Mouse (Mus musculus): ENCODE data around the gene Clstn3. TPM values are rescaled to one million over a fixed set of nuclear protein-coding genes. Genes with fewer than 3 reads are reported as not detected.
"Not testable (repeated sequence)": the region's sequence is repeated elsewhere in the genome, so short reads cannot be mapped to it uniquely, and the experiment has no call there.

Clstn3 gene
- 0.31 and 0.88 TPM in 2 replicates for polyA plus RNA-seq (2015; fragmentation: Nextera tagmentation; extraction: Ambion mirVana)

DNA sequence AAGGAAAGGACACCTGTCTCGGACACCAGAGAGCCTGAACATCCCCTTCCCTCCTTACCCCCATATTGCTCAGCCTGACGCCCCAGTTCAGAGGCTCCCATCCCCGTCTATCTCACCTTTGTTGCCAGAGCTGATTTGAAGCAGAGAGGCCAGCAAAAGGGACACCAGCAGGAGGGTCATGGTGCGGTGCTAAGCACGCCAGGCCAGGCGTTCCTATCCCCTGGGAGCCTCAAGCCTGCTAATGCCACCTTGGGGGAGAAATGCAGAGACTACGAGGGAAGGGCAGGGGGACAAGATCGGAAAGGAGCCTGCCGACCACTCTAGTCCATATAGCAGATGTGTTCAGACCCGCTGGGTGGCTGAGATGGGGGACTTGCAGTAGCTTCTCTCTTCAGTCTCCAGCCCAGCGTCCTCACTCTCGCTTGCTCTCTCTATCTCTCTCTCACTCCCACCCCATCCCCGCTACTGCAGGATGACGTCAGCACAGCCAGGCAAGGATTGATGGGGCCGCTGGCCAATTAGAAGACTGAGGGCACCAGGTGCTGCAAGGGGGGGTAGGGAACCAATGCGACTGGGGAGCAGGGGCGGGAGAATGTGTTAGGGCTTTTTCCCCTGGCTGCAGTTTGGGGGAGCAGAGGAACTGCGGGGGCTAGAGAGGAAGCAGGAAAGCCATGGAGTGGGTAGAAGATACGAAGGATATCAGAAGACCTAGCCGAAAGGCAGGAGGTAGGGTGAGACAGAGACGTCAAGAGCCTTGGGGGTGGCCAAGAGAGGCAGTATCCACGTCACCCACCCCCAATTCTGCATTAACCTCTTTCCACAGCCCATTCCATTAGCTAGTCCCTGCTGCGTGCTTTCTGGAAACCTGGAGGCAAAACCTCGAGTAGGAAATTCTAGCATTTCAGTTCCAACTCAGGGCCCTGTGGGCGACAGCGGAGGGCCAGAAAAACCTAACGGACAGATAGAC, at the start of gene Clstn3:
Gene Clstn3, minus strand, starts transcription at position 490 of the 967 bp plus-strand sequence.
- ATAC-seq (peak; percentile 86), DNase-seq (ENCODE audit: low spot score) (peak; percentile 74)
- Histone ChIP-seq H3K4me3 (ENCODE audit: low read depth, low read length) (peak within 1 kb of the TSS; percentile 28), H3K4me2 (replicated peaks; ENCODE audit: low read depth, low read length) (peak within 1 kb of the TSS; percentile 62), H3K9me3 (ENCODE audit: low read length) (no peaks in the 10 kb centered on the region), H3K27ac (ENCODE audit: low read length) (no peak within 1 kb of the TSS), H3K27me3 (replicated peaks; ENCODE audit: insufficient read depth, low read length) (no peaks in the 10 kb centered on the region), H3K9ac (replicated peaks; ENCODE audit: low read depth) (no peak within 1 kb of the TSS), H3K36me3 (ENCODE audit: insufficient read depth, low read length) (no peaks in the 10 kb centered on the region), H3K4me1 (ENCODE audit: insufficient read depth, low read depth, low read length) (no peaks in the 10 kb centered on the region)
- WGBS, result 6% methylated on average over 27 of the region's 27 CpGs
- TF ChIP-seq CTCF (IDR thresholded peaks at IDR 0.05) (no peak), EP300 (IDR thresholded peaks at IDR 0.05) (no peak)

- H3K4me3 ChIP-seq (ENCODE audit: low read depth, low read length), result peak within 1 kb of the TSS; percentile 36
- H3K4me2 ChIP-seq (replicated peaks; ENCODE audit: low read depth, low read length), result peak within 1 kb of the TSS; percentile 63
- no peaks in the 10 kb centered on the region for H3K36me3 ChIP-seq (ENCODE audit: insufficient read depth, low read length)
- TF ChIP-seq EP300 (IDR thresholded peaks at IDR 0.05) (no peak), CTCF (IDR thresholded peaks at IDR 0.05) (peak; percentile 83)
- H3K9ac ChIP-seq (replicated peaks; ENCODE audit: low read depth), result 0 out of 2 replicates have a peak within 1 kb of the TSS, but pooled peaks have one; percentile 43
- H3K9me3 ChIP-seq (ENCODE audit: low read length), result no peaks in the 10 kb centered on the region
- ATAC-seq (peak; percentile 67), DNase-seq (ENCODE audit: low spot score) (peak; percentile 87)
- WGBS, result 3% methylated on average over 6 of the region's 6 CpGs
- H3K27ac ChIP-seq (ENCODE audit: low read length), result no peak within 1 kb of the TSS
- H3K27me3 ChIP-seq (replicated peaks; ENCODE audit: insufficient read depth, low read length), result no peaks in the 10 kb centered on the region
- no peaks in the 10 kb centered on the region for H3K4me1 ChIP-seq (ENCODE audit: insufficient read depth, low read depth, low read length)
Observed at GRCm38 (mm10) chr6:124512355-124512836, 47.8 kb upstream of the Clstn3 start, which contains the start of gene C1ra. Gene C1ra, plus strand, starts transcription at chr6:124512405.

DNA sequence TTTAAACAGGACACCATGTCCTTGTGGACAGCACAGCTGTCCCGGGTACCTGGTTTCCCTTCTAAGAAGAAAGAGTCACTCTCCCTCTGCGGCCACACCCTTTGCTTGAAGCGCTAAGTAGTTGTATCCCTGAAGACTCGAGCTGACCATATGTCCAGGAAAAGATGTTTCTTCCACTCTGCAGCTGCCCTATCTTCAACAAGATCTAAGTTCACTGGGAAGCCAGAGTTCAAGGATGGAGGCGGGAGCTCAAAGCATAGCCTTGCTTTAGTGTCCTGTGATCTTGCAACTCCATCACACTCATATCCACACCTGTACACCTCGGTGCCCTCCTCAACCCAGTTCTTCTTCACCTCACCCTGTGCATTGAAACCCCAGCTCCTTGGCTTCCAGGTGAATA, 47.3 kb upstream of the Clstn3 start:
- H3K9ac ChIP-seq (replicated peaks; ENCODE audit: low read depth), result no peak overlapping the region
- H3K4me2 ChIP-seq (replicated peaks; ENCODE audit: low read depth, low read length), result no peak overlapping the region
- TF ChIP-seq EP300 (IDR thresholded peaks at IDR 0.05), result no peak
- no peak for TF ChIP-seq CTCF (IDR thresholded peaks at IDR 0.05)
- H3K36me3 ChIP-seq (ENCODE audit: insufficient read depth, low read length), result no peaks in the 10 kb centered on the region
- no peaks in the 10 kb centered on the region for H3K27me3 ChIP-seq (replicated peaks; ENCODE audit: insufficient read depth, low read length)
- DNase-seq (ENCODE audit: low spot score), result no peak
- no peak overlapping the region for H3K4me3 ChIP-seq (ENCODE audit: low read depth, low read length)
- no peaks in the 10 kb centered on the region for H3K4me1 ChIP-seq (ENCODE audit: insufficient read depth, low read depth, low read length)
- no peaks in the 10 kb centered on the region for H3K9me3 ChIP-seq (ENCODE audit: low read length)
- 50% methylated on average over 6 of the region's 6 CpGs for WGBS
- no peak for ATAC-seq
- no peak overlapping the region for H3K27ac ChIP-seq (ENCODE audit: low read length)

- not testable (repeated sequence) for ATAC-seq; H3K27me3 ChIP-seq (replicated peaks; ENCODE audit: insufficient read depth, low read length); H3K4me1 ChIP-seq (ENCODE audit: insufficient read depth, low read depth, low read length); H3K4me3 ChIP-seq (ENCODE audit: low read depth, low read length); H3K36me3 ChIP-seq (ENCODE audit: insufficient read depth, low read length); H3K9ac ChIP-seq (replicated peaks; ENCODE audit: low read depth); H3K27ac ChIP-seq (ENCODE audit: low read length); H3K4me2 ChIP-seq (replicated peaks; ENCODE audit: low read depth, low read length); DNase-seq (ENCODE audit: low spot score); H3K9me3 ChIP-seq (ENCODE audit: low read length)
- 82% methylated on average over 5 of the region's 5 CpGs for WGBS
Observed at GRCm38 (mm10) chr6:124509192-124509591, 44.6 kb upstream of the Clstn3 start.

- Histone ChIP-seq H3K4me3 (ENCODE audit: low read depth, low read length) (no peak overlapping the region), H3K4me1 (ENCODE audit: insufficient read depth, low read depth, low read length) (no peaks in the 10 kb centered on the region), H3K27me3 (replicated peaks; ENCODE audit: insufficient read depth, low read length) (no peaks in the 10 kb centered on the region), H3K9ac (replicated peaks; ENCODE audit: low read depth) (no peak overlapping the region), H3K27ac (ENCODE audit: low read length) (no peak overlapping the region), H3K36me3 (ENCODE audit: insufficient read depth, low read length) (no peaks in the 10 kb centered on the region), H3K4me2 (replicated peaks; ENCODE audit: low read depth, low read length) (no peak overlapping the region), H3K9me3 (ENCODE audit: low read length) (no peaks in the 10 kb centered on the region)
- no peak for ATAC-seq
- TF ChIP-seq CTCF (IDR thresholded peaks at IDR 0.05) (no peak), EP300 (IDR thresholded peaks at IDR 0.05) (no peak)
- no peak for DNase-seq (ENCODE audit: low spot score)
- 68% methylated on average over 10 of the region's 10 CpGs for WGBS
Observed at GRCm38 (mm10) chr6:124508292-124508691, 43.7 kb upstream of the Clstn3 start.

- Histone ChIP-seq H3K4me2 (replicated peaks; ENCODE audit: low read depth, low read length) (no peak overlapping the region), H3K4me3 (ENCODE audit: low read depth, low read length) (no peak overlapping the region), H3K4me1 (ENCODE audit: insufficient read depth, low read depth, low read length) (no peaks in the 10 kb centered on the region), H3K27ac (ENCODE audit: low read length) (no peak overlapping the region), H3K27me3 (replicated peaks; ENCODE audit: insufficient read depth, low read length) (no peaks in the 10 kb centered on the region), H3K9me3 (ENCODE audit: low read length) (no peaks in the 10 kb centered on the region), H3K36me3 (ENCODE audit: insufficient read depth, low read length) (no peaks in the 10 kb centered on the region), H3K9ac (replicated peaks; ENCODE audit: low read depth) (no peak overlapping the region)
- DNase-seq (ENCODE audit: low spot score), result no peak
- 57% methylated on average over 6 of the region's 6 CpGs for WGBS
- TF ChIP-seq CTCF (IDR thresholded peaks at IDR 0.05), result no peak
- no peak for TF ChIP-seq EP300 (IDR thresholded peaks at IDR 0.05)
- no peak for ATAC-seq
Observed at GRCm38 (mm10) chr6:124506991-124507390, 42.4 kb upstream of the Clstn3 start.

Data from lung, postnatal 0 days (tissue).